Mouse (Mus musculus) liver, embryonic 15.5 days (tissue): ENCODE results near the gene Ugt2a2. TPM values are rescaled to one million over a fixed set of nuclear protein-coding genes. Genes with fewer than 3 reads are reported as not detected.
"Not testable (repeated sequence)": the region's sequence is repeated elsewhere in the genome, so short reads cannot be mapped to it uniquely, and the experiment has no call there.

Source experiments
- ATAC-seq: fragments of 200-750 bp; cut with Nextera tagmentation; 2 replicates; pipeline ENCODE4 v1.8.0; 2017; ENCODE audit warnings: moderate number of reproducible peaks, mild to moderate bottlenecking, moderate library complexity; ENCODE audit not compliant: insufficient read depth
- H3K27ac ChIP-seq: fragments of 300-500 bp; sonication (generic); replicated peaks from 2 replicates; pipeline ENCODE4 v1.5.1; 2015; ENCODE audit warnings: mild to moderate bottlenecking, inconsistent platforms
- H3K27me3 ChIP-seq: fragments of 300-500 bp; sonication (generic); 2 replicates; pipeline ENCODE4 v1.6.1; 2015; ENCODE audit warnings: mild to moderate bottlenecking, inconsistent platforms
- H3K36me3 ChIP-seq: fragments of 300-500 bp; sonication (generic); replicated peaks from 2 replicates; pipeline ENCODE4 v1.6.1; 2015; ENCODE audit warnings: moderate library complexity, mild to moderate bottlenecking, inconsistent platforms
- H3K4me1 ChIP-seq: fragments of 300-500 bp; sonication (generic); replicated peaks from 2 replicates; pipeline ENCODE4 v1.6.1; 2015; ENCODE audit warnings: inconsistent platforms
- H3K4me2 ChIP-seq: fragments of 300-500 bp; sonication (generic); 2 replicates; pipeline ENCODE4 v1.6.1; 2015; ENCODE audit warnings: moderate library complexity, mild to moderate bottlenecking, inconsistent platforms
- H3K4me3 ChIP-seq: fragments of 300-500 bp; sonication (generic); replicated peaks from 2 replicates; pipeline ENCODE4 v1.5.1; 2015; ENCODE audit warnings: mild to moderate bottlenecking, inconsistent platforms
- H3K9ac ChIP-seq: fragments of 300-500 bp; sonication (generic); 2 replicates; pipeline ENCODE4 v1.6.1; 2015; ENCODE audit warnings: moderate library complexity, mild to moderate bottlenecking, inconsistent platforms
- H3K9me3 ChIP-seq: fragments of 300-500 bp; sonication (generic); replicated peaks from 2 replicates; pipeline ENCODE4 v1.6.1; 2016; ENCODE audit warnings: inconsistent platforms
- WGBS: fragments of 180-500 bp; shearing (Covaris S2); methylation state at CpG from one replicate; pipeline ENCODE4 v1.1.7; 2015; ENCODE audit warnings: mixed read lengths; ENCODE audit not compliant: insufficient replicate concordance; 5-methylcytosine and 5-hydroxymethylcytosine counted together
- polyA plus RNA-seq: library from polyadenylated mRNA; unstranded; fragments of >200 nt; fragmentation: Nextera tagmentation; extraction: Ambion mirVana; gene quantifications from 2 replicates; pipeline ENCODE4 v1.2.1, GENCODE M21; 2015

The Ugt2a2 gene
- polyA plus RNA-seq, 1 experiment from 2014 or later = not detected

GRCm38 (mm10) chr5:87452514-87452913 is 29.5 kb downstream of the Ugt2a2 start:
- H3K36me3 ChIP-seq, H3K4me1 ChIP-seq, H3K4me2 ChIP-seq, ATAC-seq, H3K9me3 ChIP-seq, H3K27ac ChIP-seq, H3K4me3 ChIP-seq, H3K27me3 ChIP-seq, H3K9ac ChIP-seq: not testable (repeated sequence)
- 75% methylated on average over 4 of the region's 5 CpGs for WGBS

GRCm38 (mm10) chr5:87436264-87436663 is 45.8 kb downstream of the Ugt2a2 start:
- Histone ChIP-seq H3K27me3 (no peaks in the 10 kb centered on the region), H3K4me3 (no peak overlapping the region), H3K27ac (no peak overlapping the region), H3K9ac (no peak overlapping the region), H3K36me3 (no peaks in the 10 kb centered on the region), H3K9me3 (no peaks in the 10 kb centered on the region), H3K4me1 (no peaks in the 10 kb centered on the region), H3K4me2 (no peak overlapping the region)
- 31% methylated on average over 3 of the region's 3 CpGs for WGBS
- ATAC-seq = no peak

- 56% methylated on average over 3 of the region's 3 CpGs for WGBS
- Histone ChIP-seq H3K27me3 (no peaks in the 10 kb centered on the region), H3K27ac (no peak overlapping the region), H3K4me3 (no peak overlapping the region), H3K4me1 (no peaks in the 10 kb centered on the region), H3K4me2 (no peak overlapping the region), H3K36me3 (no peaks in the 10 kb centered on the region), H3K9me3 (no peaks in the 10 kb centered on the region), H3K9ac (no peak overlapping the region)
- no peak for ATAC-seq
Measured at GRCm38 (mm10) chr5:87425676-87426075, 56.4 kb downstream of the Ugt2a2 start.

- WGBS = 80% methylated on average over 1 of the region's 2 CpGs
- not testable (repeated sequence) for H3K4me2 ChIP-seq, H3K4me3 ChIP-seq, ATAC-seq, H3K9ac ChIP-seq, H3K27me3 ChIP-seq, H3K36me3 ChIP-seq, H3K27ac ChIP-seq, H3K9me3 ChIP-seq, H3K4me1 ChIP-seq
Measured at GRCm38 (mm10) chr5:87424041-87424440, 58.0 kb downstream of the Ugt2a2 start, which contains the start of gene Ugt2b38. TSS of gene Ugt2b38 (minus strand) at chr5:87424203.

Other genes with a start within 250 kb of the Ugt2a2 start
- gene Ugt2b37, start 227.5 kb downstream of the Ugt2a2 start, polyA plus RNA-seq = not detected in 2 replicates
- 0.07 TPM in 1 of 2 replicates, not detected in the other for gene Ugt2a3, start 145.1 kb downstream of the Ugt2a2 start, polyA plus RNA-seq
- not detected in 2 replicates for gene Ugt2b38, start 58.1 kb downstream of the Ugt2a2 start, polyA plus RNA-seq
- gene Gm43638, start 4.5 kb upstream of the Ugt2a2 start, polyA plus RNA-seq = not detected in 2 replicates
- gene Ugt2a1, start 8.6 kb upstream of the Ugt2a2 start, polyA plus RNA-seq = not detected in 2 replicates
- 0.91 and 1.2 TPM in 2 replicates for gene Sult1b1, start 55.9 kb upstream of the Ugt2a2 start, polyA plus RNA-seq
- 3.4 TPM in 2 replicates for gene Sult1d1, start 86.8 kb upstream of the Ugt2a2 start, polyA plus RNA-seq
- not detected in 2 replicates for gene Sult1e1, start 109.3 kb upstream of the Ugt2a2 start, polyA plus RNA-seq
- gene Csn1s1, start 183.9 kb upstream of the Ugt2a2 start, polyA plus RNA-seq = not detected in 2 replicates
- gene Csn2, start 217.4 kb upstream of the Ugt2a2 start, polyA plus RNA-seq = not detected in 2 replicates